Mouse (Mus musculus) testis, postnatal 10 days (tissue): Measurements from ENCODE around the gene Slc46a3.

ENCODE experiments used
- DNase-seq: peaks from one replicate; pipeline ENCODE4 v3.0.0; 2021; ENCODE audit warnings: low spot score

The Slc46a3 gene

GRCm38 (mm10) chr5:147845319-147845718, 49.3 kb downstream of the Slc46a3 start:
- DNase-seq, result no peak

GRCm38 (mm10) chr5:147843340-147843739, 51.3 kb downstream of the Slc46a3 start:
- DNase-seq, result no peak

- no peak for DNase-seq
Measured at GRCm38 (mm10) chr5:147839418-147839817, 55.2 kb downstream of the Slc46a3 start.

DNA sequence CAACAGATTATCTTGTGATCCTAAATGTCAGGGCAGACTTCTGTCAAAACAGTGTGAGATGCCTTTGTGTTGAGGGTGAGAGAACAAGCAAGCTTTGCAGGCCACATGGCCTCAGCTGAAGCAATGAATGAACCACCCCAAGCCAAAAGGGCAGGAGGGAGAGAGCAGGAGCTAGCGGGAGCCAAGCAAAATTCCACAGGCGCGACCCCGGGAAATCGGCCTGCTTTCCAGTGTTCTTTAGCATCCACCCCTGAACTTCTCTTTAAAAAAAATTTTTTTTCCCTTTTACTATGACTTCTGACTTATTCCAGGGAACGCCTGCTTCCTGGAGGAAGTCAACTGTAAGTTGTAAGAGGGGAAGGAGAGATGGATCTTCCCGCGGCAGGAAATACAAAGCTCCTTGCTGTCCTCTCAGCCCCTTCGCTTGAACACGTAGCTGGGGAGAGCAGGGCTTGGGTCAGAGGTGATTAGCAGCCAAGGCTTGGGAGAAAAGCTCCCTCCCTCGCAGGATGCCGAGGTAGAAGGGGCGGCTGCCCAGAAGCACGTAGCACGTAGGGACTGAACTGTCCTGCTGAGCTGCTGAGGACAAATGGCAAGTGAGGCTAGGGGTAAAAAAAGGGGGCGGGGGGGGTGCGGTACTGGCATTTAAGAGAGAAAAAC, 59.6 kb downstream of the Slc46a3 start:
- DNase-seq, result no peak

GRCm38 (mm10) chr5:147832842-147833241, 61.8 kb downstream of the Slc46a3 start:
- DNase-seq, result no peak

DNA sequence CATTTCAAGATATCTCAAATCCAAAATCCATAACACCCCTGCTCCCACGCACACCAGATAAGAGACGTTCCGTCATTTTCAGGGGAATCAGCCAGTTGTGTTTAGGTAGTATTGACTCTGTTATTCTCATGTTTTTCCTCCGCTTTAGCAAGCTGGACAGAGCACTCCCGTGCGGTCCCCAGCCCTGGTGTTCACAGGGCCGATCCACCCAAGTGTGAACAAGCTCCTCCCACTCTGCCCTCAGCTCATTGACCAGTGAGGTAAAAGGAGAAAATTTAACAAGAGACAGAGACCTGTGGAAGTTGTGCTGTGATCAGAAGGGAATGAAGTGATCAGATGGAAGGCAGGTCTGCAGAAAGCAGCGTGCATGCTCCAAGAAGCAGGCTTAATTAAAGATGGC, 65.8 kb downstream of the Slc46a3 start:
- DNase-seq, result no peak
